Mouse (Mus musculus) left cerebral cortex, postnatal 36 days (tissue): Measurements from ENCODE around the gene Gja10. TPM values are rescaled to one million over a fixed set of nuclear protein-coding genes. Genes with fewer than 3 reads are reported as not detected.

Experiments
- DNase-seq, 2 experiments: peaks; one replicate each; pipeline ENCODE4 v3.0.0; 2021 to 2022; ENCODE audit warnings: low spot score in 2 of 2, mixed read lengths in 1 of 2
- intact Hi-C: fragments of 180-260 bp; cut with DNase I; formaldehyde crosslinking; loops from one replicate; pipeline ENCODE4 v1.15.1; 2025
- total RNA-seq, 2 experiments: library from RNA; stranded (reverse); gene quantifications; 2 replicates each; pipeline ENCODE4 v1.2.3; 2021

The Gja10 gene
- not detected for total RNA-seq

DNA sequence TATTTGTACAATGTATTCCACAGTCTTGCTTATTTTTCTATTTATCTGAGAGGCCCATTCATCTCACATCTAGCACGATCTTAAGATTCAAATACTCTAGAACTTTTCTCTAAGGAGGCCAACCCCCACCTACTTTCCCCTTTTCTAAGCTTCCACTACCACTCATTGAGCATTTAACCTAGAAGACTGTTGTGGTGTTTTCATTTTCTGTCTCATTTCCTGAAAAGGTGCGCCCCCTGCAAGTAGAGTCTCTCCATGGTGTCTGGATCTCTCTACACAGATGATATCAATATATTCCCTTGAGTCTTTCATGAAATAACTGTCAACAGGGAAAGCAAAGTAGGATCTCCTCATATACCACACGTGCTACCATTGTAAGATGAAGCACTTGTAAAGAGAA is at the start of gene Gja10:
Gene Gja10, minus strand, starts transcription at position 101 of the 400 bp plus-strand sequence.
- no peak for DNase-seq
- intact Hi-C loops, result no loop called here

- intact Hi-C loops, result no loop called here
- no peak for DNase-seq
Measured at GRCm38 (mm10) chr4:32651669-32652068, 49.1 kb upstream of the Gja10 start.

- intact Hi-C loops, result no loop called here
- no peak for DNase-seq
Measured at GRCm38 (mm10) chr4:32621637-32622036, 19.1 kb upstream of the Gja10 start.

DNA sequence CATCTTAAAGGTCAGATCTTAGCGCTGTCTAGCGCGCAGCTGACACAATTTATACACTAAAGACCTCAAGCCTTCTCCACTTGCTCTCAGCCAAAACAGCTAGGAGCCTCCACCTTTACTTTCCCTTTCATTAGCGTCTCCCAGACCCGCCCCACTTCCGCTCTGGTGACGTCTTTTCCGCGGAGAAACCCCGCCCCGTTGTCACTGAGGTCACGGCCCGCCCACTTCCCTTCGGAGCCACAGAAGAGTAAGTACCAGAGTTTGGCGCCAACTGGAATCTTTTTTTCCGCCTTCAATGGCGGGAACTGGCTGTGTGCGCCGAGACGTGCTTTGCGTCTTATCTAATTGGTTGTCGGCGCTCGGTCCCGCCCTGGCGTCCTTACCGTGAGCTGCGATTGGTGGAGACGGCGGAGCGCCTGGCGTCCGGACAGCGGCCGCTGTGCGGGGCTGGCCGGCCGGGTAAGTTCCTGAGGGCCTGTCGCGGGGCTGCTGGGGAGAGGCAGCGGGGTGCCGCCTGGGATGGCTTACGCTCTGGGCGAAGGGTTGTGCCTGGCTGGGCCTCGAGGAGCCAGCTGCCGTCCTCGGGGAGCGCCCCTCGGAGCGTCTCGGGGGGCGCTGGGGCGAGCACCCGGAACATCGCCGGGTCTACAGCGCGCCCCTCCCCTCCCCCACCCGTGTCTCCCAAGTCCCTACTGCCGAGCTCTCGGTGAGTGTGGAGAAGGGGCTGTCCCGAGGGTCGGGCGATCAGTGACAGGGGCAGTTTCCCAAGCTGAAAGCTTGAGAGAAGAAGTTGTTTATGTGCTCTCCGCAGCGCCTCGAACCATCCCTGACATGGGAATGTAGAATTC is 12.7 kb upstream of the Gja10 start, which contains the start of gene Casp8ap2:
Gene Casp8ap2, plus strand, starts transcription at position 418 of the 848 bp plus-strand sequence.
- intact Hi-C loops, result no loop called here
- peak; percentile 99 for DNase-seq

GRCm38 (mm10) chr4:32601135-32601534 is 1.4 kb downstream of the Gja10 start:
- intact Hi-C loops, result no loop called here
- no peak for DNase-seq

- intact Hi-C loops, result no loop called here
Measured at GRCm38 (mm10) chr4:32588237-32588636, 14.3 kb downstream of the Gja10 start.

DNA sequence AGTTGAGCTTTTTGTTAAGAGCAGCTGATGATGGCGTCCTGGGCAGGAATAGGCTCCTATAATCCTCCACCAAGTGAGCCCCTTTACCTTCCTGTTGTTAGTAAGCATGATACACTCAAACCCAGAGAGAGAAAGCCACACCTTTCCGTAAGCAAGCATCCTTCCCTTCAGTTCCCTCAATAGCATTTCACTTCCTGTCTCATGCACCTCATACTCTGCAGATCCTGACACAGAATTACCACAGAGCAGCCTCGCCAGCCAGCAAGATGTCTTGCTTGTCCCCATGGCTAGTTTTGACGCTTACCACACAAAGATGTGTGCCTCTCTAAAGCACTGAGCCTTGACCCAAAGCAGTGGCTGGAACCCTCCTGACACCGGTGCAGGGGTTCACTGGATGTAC is 15.0 kb downstream of the Gja10 start:
- intact Hi-C loops, result no loop called here
- DNase-seq, result no peak

More at GRCm38 (mm10) chr4:32588237-32588636, 14.3 kb downstream of the Gja10 start:
- DNase-seq, result no peak

DNA sequence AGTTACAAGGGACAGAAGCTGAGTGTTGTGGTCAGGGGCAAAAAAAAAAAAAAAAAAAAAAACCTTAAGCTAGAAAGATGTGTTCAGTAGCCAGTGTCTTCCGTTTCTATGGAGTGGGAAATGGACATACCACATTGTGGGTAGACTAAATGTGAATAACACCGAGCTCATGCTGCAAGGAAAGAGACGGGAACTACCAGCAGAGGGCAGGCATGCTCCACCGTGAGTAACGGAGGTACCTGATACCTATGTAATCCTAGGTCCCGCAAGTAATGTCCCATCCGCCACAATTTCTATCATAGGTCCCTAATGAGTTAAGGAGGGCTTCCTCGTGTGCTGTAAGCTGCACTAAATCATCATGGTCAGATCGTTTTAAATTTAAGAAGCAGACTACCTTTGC is 16.0 kb downstream of the Gja10 start:
- DNase-seq, result no peak
- intact Hi-C loops, result no loop called here

GRCm38 (mm10) chr4:32584181-32584580 is 18.4 kb downstream of the Gja10 start:
- intact Hi-C loops, result no loop called here
- DNase-seq, result no peak

DNA sequence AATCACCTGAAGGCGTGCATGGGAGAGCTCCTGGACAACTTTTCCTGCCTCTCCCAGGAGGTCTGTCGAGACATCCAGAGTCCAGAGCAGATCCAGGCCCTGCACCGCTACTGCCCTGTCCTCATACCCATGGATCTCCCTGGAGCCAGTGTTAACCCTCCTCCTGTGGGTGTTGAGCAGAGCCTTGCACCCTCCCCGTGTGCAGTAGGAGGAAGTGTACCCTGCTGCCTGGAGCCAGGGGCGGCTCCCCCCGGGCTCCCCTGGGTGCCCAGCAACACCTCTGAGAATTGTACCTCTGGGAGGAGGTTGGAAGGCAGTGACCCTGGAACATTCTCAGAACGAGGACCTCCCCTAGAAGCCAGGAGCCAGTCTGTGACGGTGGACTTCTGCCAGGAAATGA is 22.7 kb downstream of the Gja10 start:
- intact Hi-C loops, result loop anchor here (10.0 kb wide), 1 partner anchor 425 kb away; no protein-coding TSS in a partner anchor

DNA sequence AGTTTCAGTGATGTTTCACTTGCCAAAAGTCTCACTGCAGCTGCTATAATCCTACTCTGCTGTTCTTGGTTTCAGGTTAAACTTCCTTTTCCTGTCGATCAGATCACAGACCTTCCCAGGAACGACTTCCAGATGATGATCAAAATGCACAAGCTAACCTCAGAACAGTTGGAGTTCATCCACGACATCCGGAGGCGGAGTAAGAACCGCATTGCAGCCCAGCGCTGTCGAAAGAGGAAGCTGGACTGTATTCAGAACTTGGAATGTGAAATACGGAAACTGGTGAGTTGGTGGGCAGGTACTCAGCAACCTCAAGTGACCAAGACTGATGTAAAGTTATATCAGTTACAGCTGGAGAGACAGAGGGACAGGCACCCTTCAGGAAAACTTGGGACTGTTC is 27.4 kb downstream of the Gja10 start:
- no peak for DNase-seq
- intact Hi-C loops, result loop anchor here (10.0 kb wide), 1 partner anchor 420 kb away; no protein-coding TSS in a partner anchor

More for the DNA sequence above, 22.7 kb downstream of the Gja10 start:
- DNase-seq, result no peak

DNA sequence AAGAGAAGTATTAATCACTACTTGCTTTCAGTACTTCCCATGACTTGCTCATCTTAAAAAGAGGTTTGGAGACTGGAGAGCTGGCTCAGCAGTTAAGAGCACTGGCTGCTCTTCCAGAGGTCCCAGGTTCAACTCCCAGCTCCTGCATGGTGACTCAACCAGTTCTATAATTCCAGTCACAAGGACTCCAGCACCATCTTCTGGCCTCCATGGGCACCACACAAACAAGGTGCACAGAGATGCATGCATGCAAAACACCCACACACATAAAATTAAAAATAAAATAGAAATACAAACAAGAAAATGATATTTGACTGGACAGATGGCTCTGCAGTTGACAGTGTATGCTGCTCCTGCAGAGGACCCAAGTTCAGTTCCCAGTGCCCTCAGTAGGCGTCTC is 28.0 kb downstream of the Gja10 start:
- intact Hi-C loops, result loop anchor here (5.0 to 10.0 kb wide), 2 partner anchors 337 to 420 kb away; partner anchors contain the start of gene Bach2
- no peak for DNase-seq

DNA sequence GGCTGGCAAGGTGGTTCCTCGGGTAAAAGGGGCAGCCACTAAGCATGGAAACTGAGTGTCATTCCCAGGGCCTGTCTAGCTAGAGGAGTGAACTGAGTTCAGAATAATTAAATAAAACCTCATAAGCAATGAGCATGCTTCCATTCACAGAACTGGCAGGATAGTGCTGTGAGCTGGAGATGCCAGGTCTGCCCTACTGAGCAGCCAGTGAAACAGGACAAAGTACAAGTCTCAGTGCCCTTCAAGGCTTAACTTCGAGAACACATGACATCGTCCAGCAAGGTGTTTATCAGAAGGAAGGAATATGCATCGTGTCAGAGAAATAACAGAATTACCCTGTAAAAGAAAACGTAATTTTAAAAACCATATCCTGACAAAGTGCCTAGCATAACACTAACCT is 29.0 kb downstream of the Gja10 start:
- intact Hi-C loops, result loop anchor here (2.0 to 10.0 kb wide), 3 partner anchors 336 to 519 kb away; partner anchors contain the start of gene Bach2
- DNase-seq, result no peak

DNA sequence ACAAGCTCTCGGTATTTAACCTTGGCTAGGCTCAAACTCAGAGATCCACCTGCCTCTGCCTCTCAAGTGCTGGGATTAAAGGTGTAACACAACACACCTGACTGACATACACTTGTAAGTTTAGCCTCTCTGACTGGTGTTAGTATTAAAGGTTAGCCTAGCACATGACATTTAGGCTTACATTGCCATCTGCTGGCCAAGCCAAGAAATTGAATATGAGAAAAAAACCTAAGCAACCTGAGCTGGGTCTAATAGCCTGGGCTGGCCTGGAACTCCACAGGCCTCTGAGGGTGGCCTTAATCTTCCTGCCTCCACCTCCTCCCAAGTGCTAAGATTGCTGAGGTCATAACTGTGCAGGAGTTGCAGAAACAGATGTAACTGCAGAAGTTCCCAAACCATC is 30.4 kb downstream of the Gja10 start:
- DNase-seq, result no peak

DNA sequence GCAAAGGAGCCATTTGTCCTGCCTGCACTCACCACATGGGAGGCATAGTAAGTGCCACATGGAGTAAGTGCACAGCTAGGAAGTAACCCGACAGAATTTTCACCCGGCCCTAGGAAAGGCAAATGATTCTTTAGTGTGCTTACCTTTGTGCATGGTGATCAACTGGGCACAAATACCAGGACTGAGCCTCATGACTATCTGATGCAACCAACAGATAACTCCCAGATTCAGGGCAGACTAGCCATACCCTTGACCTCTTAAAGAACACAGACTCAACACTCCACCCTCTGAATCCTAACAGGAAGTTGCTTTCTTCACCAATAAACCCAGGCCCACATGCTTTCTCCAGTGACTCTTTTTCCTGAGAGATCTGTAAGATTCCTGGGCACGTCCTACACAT is 31.1 kb downstream of the Gja10 start:
- intact Hi-C loops, result loop anchor here (5.0 to 10.0 kb wide), 2 partner anchors 334 to 417 kb away; partner anchors contain the start of gene Bach2
- no peak for DNase-seq

More for the DNA sequence above, 30.4 kb downstream of the Gja10 start:
- intact Hi-C loops, result loop anchor here (2.0 to 10.0 kb wide), 3 partner anchors 335 to 517 kb away; partner anchors contain the start of gene Bach2

DNA sequence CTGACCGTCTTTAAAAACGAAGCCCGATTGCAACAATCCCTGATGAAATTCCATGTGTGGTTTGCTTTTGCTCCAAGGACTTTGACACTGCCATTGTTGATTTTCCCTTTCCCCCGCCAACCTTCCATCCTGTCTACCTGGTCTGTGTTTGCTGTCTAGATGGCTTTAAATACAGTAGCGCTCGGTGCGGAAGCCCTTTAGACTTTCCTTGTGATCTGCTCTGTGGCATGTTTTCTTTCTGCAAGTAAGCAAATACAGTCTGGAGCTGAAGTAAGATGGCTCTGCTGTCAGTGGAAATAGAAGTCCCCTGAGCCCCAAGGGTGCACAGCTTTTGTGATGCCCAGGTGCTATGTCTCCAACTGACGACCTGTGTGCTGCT is 31.6 kb downstream of the Gja10 start:
- no peak for DNase-seq
- intact Hi-C loops, result loop anchor here (5.0 to 10.0 kb wide), 2 partner anchors 334 to 416 kb away; partner anchors contain the start of gene Bach2

DNA sequence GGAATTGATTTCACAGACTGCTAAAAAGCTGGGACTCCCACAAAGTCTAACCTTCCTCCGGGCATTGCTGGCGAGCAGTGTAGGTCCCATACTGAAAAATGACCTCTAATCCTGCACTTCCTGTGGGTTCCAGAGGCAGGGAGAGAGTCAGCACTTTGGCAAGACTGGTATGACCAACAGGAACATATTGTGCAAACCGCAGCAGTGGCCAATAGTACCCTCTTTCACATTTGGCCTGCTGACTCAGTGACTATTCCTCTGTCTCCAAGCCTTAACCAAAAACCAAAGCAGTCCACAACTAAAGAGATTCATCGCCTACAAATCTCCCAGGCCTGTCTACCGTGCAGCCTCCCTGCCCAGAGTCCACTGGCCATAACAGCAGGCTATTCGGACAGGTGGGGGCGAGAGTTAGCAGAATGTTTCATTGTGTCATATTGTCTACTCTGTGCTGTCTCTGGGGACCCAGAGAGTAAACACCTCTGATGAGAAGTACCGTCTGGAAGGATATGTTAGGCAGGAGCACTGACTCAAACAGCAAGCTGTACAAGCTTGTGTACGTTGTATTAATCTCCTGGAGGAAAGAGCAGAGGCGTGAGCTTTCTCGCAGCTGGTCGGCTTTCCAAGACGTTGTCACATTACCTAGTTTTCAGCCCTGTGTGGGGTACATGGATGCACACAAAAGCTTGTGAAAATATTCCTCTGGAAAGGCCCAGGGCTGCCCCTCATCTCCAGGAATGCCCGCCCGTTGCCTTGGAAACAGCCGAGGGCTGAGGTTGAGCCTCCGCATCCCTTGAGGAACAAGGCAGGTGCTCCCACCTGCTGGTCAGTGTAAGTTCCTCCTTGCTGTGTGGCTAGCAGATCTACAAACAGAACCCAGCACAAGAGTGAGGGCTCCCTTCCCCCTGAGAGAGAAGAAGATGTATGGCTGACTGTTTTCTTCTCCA is 32.3 kb downstream of the Gja10 start:
- intact Hi-C loops, result loop anchor here (5.0 to 10.0 kb wide), 2 partner anchors 333 to 415 kb away; partner anchors contain the start of gene Bach2
- DNase-seq, result peak; percentile 43 to 44

DNA sequence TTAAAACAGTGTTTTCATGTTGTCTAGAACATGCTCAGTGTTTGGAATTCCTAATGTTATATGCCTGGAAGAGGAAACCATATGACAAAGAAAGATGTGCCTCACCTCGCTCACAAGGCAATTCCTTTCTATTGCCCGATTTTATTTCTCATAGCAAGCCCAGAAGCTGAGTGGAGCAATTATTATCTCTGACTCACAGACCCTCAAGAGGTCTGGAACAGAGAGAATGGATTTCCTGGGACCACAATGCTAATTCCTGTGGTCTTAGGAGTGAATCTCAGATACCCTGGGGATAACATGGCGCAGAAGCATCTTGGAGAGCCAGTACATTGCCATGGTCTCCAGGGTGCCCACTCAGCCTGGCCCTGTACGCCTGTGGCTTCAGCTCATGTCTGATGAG is 33.5 kb downstream of the Gja10 start:
- DNase-seq, result no peak
- intact Hi-C loops, result no loop called here

- intact Hi-C loops, result no loop called here
- DNase-seq, result no peak
Measured at GRCm38 (mm10) chr4:32564918-32565317, 37.6 kb downstream of the Gja10 start.

GRCm38 (mm10) chr4:32564416-32564815 is 38.1 kb downstream of the Gja10 start:
- intact Hi-C loops, result no loop called here

More at GRCm38 (mm10) chr4:32564416-32564815, 38.1 kb downstream of the Gja10 start:
- no peak for DNase-seq
